Mouse (Mus musculus) midbrain, postnatal 0 days (tissue): ENCODE data around the gene Cops9. TPM values are rescaled to one million over a fixed set of nuclear protein-coding genes. Genes with fewer than 3 reads are reported as not detected.

Experiments
- ATAC-seq: fragments of 200-750 bp; cut with Nextera tagmentation; 2 replicates; pipeline ENCODE4 v1.8.0; 2017; ENCODE audit warnings: moderate number of reproducible peaks, mild to moderate bottlenecking, moderate TSS enrichment, moderate library complexity; ENCODE audit not compliant: low FRiP score
- DNase-seq: peaks from one replicate; pipeline ENCODE4 v3.0.0-alpha.2; 2015; ENCODE audit warnings: low spot score
- H3K27ac ChIP-seq: fragments of 300-500 bp; sonication (generic); 2 replicates; pipeline ENCODE4 v1.5.1; 2014; ENCODE audit warnings: low read depth, mild to moderate bottlenecking, low read length, mixed read lengths
- H3K27me3 ChIP-seq: fragments of 300-500 bp; sonication (generic); 2 replicates; pipeline ENCODE4 v1.6.1; 2014; ENCODE audit warnings: low read length, control low read depth, mixed read lengths; ENCODE audit not compliant: insufficient read depth
- H3K36me3 ChIP-seq: fragments of 300-500 bp; sonication (generic); 2 replicates; pipeline ENCODE4 v1.6.1; 2014; ENCODE audit warnings: low read length, control low read depth, mixed read lengths; ENCODE audit not compliant: insufficient read depth
- H3K4me1 ChIP-seq: fragments of 300-500 bp; sonication (generic); 2 replicates; pipeline ENCODE4 v1.6.1; 2014; ENCODE audit warnings: mild to moderate bottlenecking, control low read depth, antibody characterized with exemption, low read length, mixed read lengths; ENCODE audit not compliant: insufficient read depth
- H3K4me2 ChIP-seq: fragments of 300-500 bp; sonication (generic); 2 replicates; pipeline ENCODE4 v1.6.1; 2014; ENCODE audit warnings: low read depth, mild to moderate bottlenecking, low read length, mixed read lengths; ENCODE audit not compliant: poor library complexity, severe bottlenecking
- H3K4me3 ChIP-seq: fragments of 300-500 bp; sonication (generic); 2 replicates; pipeline ENCODE4 v1.5.1; 2014; ENCODE audit warnings: low read depth, mild to moderate bottlenecking, low read length, moderate library complexity
- H3K9ac ChIP-seq: fragments of 300-500 bp; sonication (generic); replicated peaks from 2 replicates; pipeline ENCODE4 v1.6.1; 2014; ENCODE audit warnings: mild to moderate bottlenecking, low read length, moderate library complexity, mixed read lengths; ENCODE audit not compliant: poor library complexity, severe bottlenecking
- H3K9me3 ChIP-seq: fragments of 300-500 bp; sonication (generic); 2 replicates; pipeline ENCODE4 v1.6.1; 2016; ENCODE audit warnings: low read length, control low read depth
- CTCF ChIP-seq: IDR thresholded peaks from 2 replicates; pipeline ENCODE4 v1.5.1; 2016; ENCODE audit warnings: antibody characterized with exemption, mild to moderate bottlenecking
- WGBS: fragments of 180-500 bp; shearing (Covaris S2); extraction: QIAGEN DNeasy Blood & Tissue Kit; methylation state at CpG from one replicate; pipeline ENCODE4 v1.1.7; 2014; 5-methylcytosine and 5-hydroxymethylcytosine counted together
- polyA plus RNA-seq: library from polyadenylated mRNA; unstranded; fragments of >200 nt; fragmentation: Nextera tagmentation; extraction: Ambion mirVana; gene quantifications from 2 replicates; pipeline ENCODE4 v1.2.1, GENCODE M21; 2015
- total RNA-seq: library from RNA; depleted of rRNA; stranded (reverse); fragments of >200 nt; gene quantifications from 2 replicates; pipeline ENCODE4 v1.2.3, GENCODE M21; 2014

The Cops9 gene
- total and polyA plus RNA-seq, 2 experiments from 2014 or later = 297 to 598 TPM

- no peak for TF ChIP-seq CTCF
- Histone ChIP-seq H3K36me3 (no peaks in the 10 kb centered on the region), H3K9me3 (no peaks in the 10 kb centered on the region), H3K27me3 (no peaks in the 10 kb centered on the region), H3K9ac (no peak overlapping the region), H3K27ac (no peak overlapping the region), H3K4me3 (no peak overlapping the region), H3K4me1 (peaks cover 10% of the 10 kb centered on the region), H3K4me2 (no peak overlapping the region)
- WGBS = 82% methylated on average over 5 of the region's 5 CpGs
- ATAC-seq = no peak
- no peak for DNase-seq
Observed at GRCm38 (mm10) chr1:92644916-92645315, 3.1 kb upstream of the Cops9 start.

- Histone ChIP-seq H3K27me3 (no peaks in the 10 kb centered on the region), H3K4me2 (no peak overlapping the region), H3K4me1 (peaks cover 11% of the 10 kb centered on the region), H3K9me3 (no peaks in the 10 kb centered on the region), H3K4me3 (no peak overlapping the region), H3K9ac (no peak overlapping the region), H3K36me3 (peaks cover 4% of the 10 kb centered on the region; the same call in 1 of the 2 replicates), H3K27ac (no peak overlapping the region)
- ATAC-seq = no peak
- no peak for TF ChIP-seq CTCF
- DNase-seq = no peak
- WGBS = 82% methylated on average over 4 of the region's 4 CpGs
Observed at GRCm38 (mm10) chr1:92643691-92644090, 1.9 kb upstream of the Cops9 start.

GRCm38 (mm10) chr1:92640393-92640792 is 1.4 kb downstream of the Cops9 start:
- Histone ChIP-seq H3K4me3 (peak overlapping the region; percentile 81), H3K4me1 (peaks cover 11% of the 10 kb centered on the region), H3K4me2 (peak overlapping the region; percentile 77), H3K36me3 (peaks cover 34% of the 10 kb centered on the region), H3K27ac (no peak overlapping the region), H3K27me3 (no peaks in the 10 kb centered on the region), H3K9me3 (no peaks in the 10 kb centered on the region), H3K9ac (0 out of 2 replicates have a peak overlapping the region, but pooled peaks have one; percentile 91)
- TF ChIP-seq CTCF = no peak
- ATAC-seq (no peak), DNase-seq (no peak)
- WGBS = 89% methylated on average over 6 of the region's 6 CpGs

- Histone ChIP-seq H3K27me3 (no peaks in the 10 kb centered on the region), H3K4me1 (peaks cover 11% of the 10 kb centered on the region), H3K36me3 (peaks cover 34% of the 10 kb centered on the region), H3K9me3 (no peaks in the 10 kb centered on the region), H3K9ac (no peak overlapping the region), H3K4me2 (no peak overlapping the region), H3K27ac (no peak overlapping the region), H3K4me3 (no peak overlapping the region)
- TF ChIP-seq CTCF = no peak
- WGBS = 97% methylated on average over 4 of the region's 4 CpGs
- DNase-seq (no peak), ATAC-seq (no peak)
Observed at GRCm38 (mm10) chr1:92638736-92639135, 3.0 kb downstream of the Cops9 start.

- peaks cover 11% of the 10 kb centered on the region for H3K4me1 ChIP-seq
- no peak overlapping the region for H3K4me3 ChIP-seq
- no peak overlapping the region for H3K4me2 ChIP-seq
- H3K27ac ChIP-seq = no peak overlapping the region
- no peaks in the 10 kb centered on the region for H3K27me3 ChIP-seq
- DNase-seq (no peak), ATAC-seq (no peak)
- no peak for TF ChIP-seq CTCF
- H3K9ac ChIP-seq = no peak overlapping the region
- WGBS = 90% methylated on average over 3 of the region's 3 CpGs
- H3K9me3 ChIP-seq = no peaks in the 10 kb centered on the region
- peaks cover 34% of the 10 kb centered on the region for H3K36me3 ChIP-seq
Observed at GRCm38 (mm10) chr1:92638181-92638580, 3.6 kb downstream of the Cops9 start.

GRCm38 (mm10) chr1:92637501-92638172 is 4.1 kb downstream of the Cops9 start:
- Histone ChIP-seq H3K9ac (no peak overlapping the region), H3K4me3 (no peak overlapping the region), H3K4me1 (peaks cover 11% of the 10 kb centered on the region), H3K36me3 (peaks cover 34% of the 10 kb centered on the region), H3K4me2 (no peak overlapping the region), H3K9me3 (no peaks in the 10 kb centered on the region), H3K27ac (no peak overlapping the region), H3K27me3 (no peaks in the 10 kb centered on the region)
- WGBS = 91% methylated on average over 15 of the region's 15 CpGs
- ATAC-seq (no peak), DNase-seq (no peak)
- no peak for TF ChIP-seq CTCF
